Mouse (Mus musculus): ENCODE data around the gene Atg4d. TPM values are rescaled to one million over a fixed set of nuclear protein-coding genes. Genes with fewer than 3 reads are reported as not detected.
"Not testable (repeated sequence)": the region's sequence is repeated elsewhere in the genome, so short reads cannot be mapped to it uniquely, and the experiment has no call there.

Gene Atg4d
- polyA plus RNA-seq, 1 experiment from 2014 or later, result 33.6 TPM

- H3K9me3 ChIP-seq, result no peaks in the 10 kb centered on the region
- H3K4me3 ChIP-seq, result no peak overlapping the region
- H3K9ac ChIP-seq, result no peak overlapping the region
- WGBS, result 68% methylated on average over 2 of the region's 2 CpGs
- H3K4me2 ChIP-seq (replicated peaks), result no peak overlapping the region
- peaks cover 5% of the 10 kb centered on the region; the same call in 1 of the 2 replicates for H3K36me3 ChIP-seq
- no peaks in the 10 kb centered on the region for H3K27me3 ChIP-seq
- no peak overlapping the region for H3K27ac ChIP-seq
- peaks cover 17% of the 10 kb centered on the region for H3K4me1 ChIP-seq
- ATAC-seq (ENCODE audit: insufficient number of reproducible peaks, insufficient read depth, low FRiP score, low TSS enrichment), result no peak
Measured at GRCm38 (mm10) chr9:21261831-21262230, 3.3 kb upstream of the Atg4d start.

- Histone ChIP-seq H3K27ac (peak overlapping the region; percentile 77), H3K4me3 (peak overlapping the region; percentile 80), H3K9me3 (no peaks in the 10 kb centered on the region), H3K27me3 (no peaks in the 10 kb centered on the region), H3K9ac (peak overlapping the region; percentile 81; the same call in 1 of the 2 replicates), H3K4me1 (peaks cover 19% of the 10 kb centered on the region), H3K4me2 (replicated peaks) (peak overlapping the region; percentile 82), H3K36me3 (peaks cover 26% of the 10 kb centered on the region)
- 15% methylated on average over 17 of the region's 17 CpGs for WGBS
- peak; percentile 42 for ATAC-seq (ENCODE audit: insufficient number of reproducible peaks, insufficient read depth, low FRiP score, low TSS enrichment)
Measured at GRCm38 (mm10) chr9:21264272-21264999, 657 bp upstream of the Atg4d start.

GRCm38 (mm10) chr9:21265611-21266010 is 518 bp downstream of the Atg4d start:
- 0 out of 2 replicates have a peak, but pooled peaks have one; percentile 9 for ATAC-seq (ENCODE audit: insufficient number of reproducible peaks, insufficient read depth, low FRiP score, low TSS enrichment)
- no peak overlapping the region for H3K27ac ChIP-seq
- no peaks in the 10 kb centered on the region for H3K27me3 ChIP-seq
- no peaks in the 10 kb centered on the region for H3K9me3 ChIP-seq
- peaks cover 36% of the 10 kb centered on the region for H3K36me3 ChIP-seq
- peak overlapping the region; percentile 81 for H3K9ac ChIP-seq
- WGBS, result 5% methylated on average over 11 of the region's 11 CpGs
- H3K4me2 ChIP-seq (replicated peaks), result peak overlapping the region; percentile 82
- peaks cover 19% of the 10 kb centered on the region for H3K4me1 ChIP-seq
- H3K4me3 ChIP-seq, result peak overlapping the region; percentile 80

GRCm38 (mm10) chr9:21266889-21267288 is 1.8 kb downstream of the Atg4d start:
- ATAC-seq (ENCODE audit: insufficient number of reproducible peaks, insufficient read depth, low FRiP score, low TSS enrichment), result no peak
- Histone ChIP-seq H3K4me3 (no peak overlapping the region), H3K27me3 (no peaks in the 10 kb centered on the region), H3K36me3 (peaks cover 49% of the 10 kb centered on the region), H3K9ac (no peak overlapping the region), H3K4me2 (replicated peaks) (no peak overlapping the region), H3K27ac (no peak overlapping the region), H3K9me3 (no peaks in the 10 kb centered on the region), H3K4me1 (peaks cover 19% of the 10 kb centered on the region)
- 89% methylated on average over 5 of the region's 5 CpGs for WGBS

GRCm38 (mm10) chr9:21268305-21268704 is 3.2 kb downstream of the Atg4d start:
- Histone ChIP-seq H3K36me3 (peaks cover 61% of the 10 kb centered on the region), H3K4me3 (no peak overlapping the region), H3K27ac (no peak overlapping the region), H3K9ac (no peak overlapping the region), H3K27me3 (no peaks in the 10 kb centered on the region), H3K4me1 (peaks cover 19% of the 10 kb centered on the region), H3K9me3 (no peaks in the 10 kb centered on the region), H3K4me2 (replicated peaks) (no peak overlapping the region)
- 95% methylated on average over 16 of the region's 16 CpGs for WGBS
- ATAC-seq (ENCODE audit: insufficient number of reproducible peaks, insufficient read depth, low FRiP score, low TSS enrichment), result no peak

- H3K4me3 ChIP-seq; H3K9me3 ChIP-seq; H3K27ac ChIP-seq; H3K9ac ChIP-seq; ATAC-seq (ENCODE audit: insufficient number of reproducible peaks, insufficient read depth, low FRiP score, low TSS enrichment); H3K4me2 ChIP-seq (replicated peaks); H3K27me3 ChIP-seq: not testable (repeated sequence)
- peaks cover 74% of the 10 kb centered on the region for H3K36me3 ChIP-seq
- WGBS, result 78% methylated on average over 5 of the region's 5 CpGs
- peaks cover 15% of the 10 kb centered on the region for H3K4me1 ChIP-seq
Measured at GRCm38 (mm10) chr9:21269590-21269989, 4.5 kb downstream of the Atg4d start.

GRCm38 (mm10) chr9:21272391-21272790 is 7.3 kb downstream of the Atg4d start:
- Histone ChIP-seq H3K9me3 (no peaks in the 10 kb centered on the region), H3K36me3 (peaks cover 92% of the 10 kb centered on the region), H3K27ac (no peak overlapping the region), H3K4me1 (no peaks in the 10 kb centered on the region), H3K9ac (no peak overlapping the region), H3K4me3 (no peak overlapping the region), H3K4me2 (replicated peaks) (no peak overlapping the region), H3K27me3 (no peaks in the 10 kb centered on the region)
- ATAC-seq (ENCODE audit: insufficient number of reproducible peaks, insufficient read depth, low FRiP score, low TSS enrichment), result no peak
- WGBS, result 91% methylated on average over 9 of the region's 9 CpGs

- H3K9me3 ChIP-seq, result no peaks in the 10 kb centered on the region
- H3K27me3 ChIP-seq, result no peaks in the 10 kb centered on the region
- 85% methylated on average over 8 of the region's 8 CpGs for WGBS
- H3K4me1 ChIP-seq, result no peaks in the 10 kb centered on the region
- no peak overlapping the region for H3K4me2 ChIP-seq (replicated peaks)
- H3K36me3 ChIP-seq, result peaks cover 95% of the 10 kb centered on the region
- no peak overlapping the region for H3K4me3 ChIP-seq
- H3K9ac ChIP-seq, result no peak overlapping the region
- H3K27ac ChIP-seq, result no peak overlapping the region
- ATAC-seq (ENCODE audit: insufficient number of reproducible peaks, insufficient read depth, low FRiP score, low TSS enrichment), result no peak
Measured at GRCm38 (mm10) chr9:21273094-21273493, 8.0 kb downstream of the Atg4d start.

- no peak for ATAC-seq (ENCODE audit: insufficient number of reproducible peaks, insufficient read depth, low FRiP score, low TSS enrichment)
- H3K36me3 ChIP-seq, result peaks cover 91% of the 10 kb centered on the region
- no peaks in the 10 kb centered on the region for H3K27me3 ChIP-seq
- H3K9me3 ChIP-seq, result no peaks in the 10 kb centered on the region
- 81% methylated on average over 7 of the region's 7 CpGs for WGBS
- H3K9ac ChIP-seq, result no peak overlapping the region
- H3K27ac ChIP-seq, result no peak overlapping the region
- H3K4me3 ChIP-seq, result no peak overlapping the region
- H3K4me2 ChIP-seq (replicated peaks), result no peak overlapping the region
- H3K4me1 ChIP-seq, result no peaks in the 10 kb centered on the region
Measured at GRCm38 (mm10) chr9:21273520-21274228, 8.6 kb downstream of the Atg4d start.

GRCm38 (mm10) chr9:21274336-21274735 is 9.2 kb downstream of the Atg4d start:
- ATAC-seq (ENCODE audit: insufficient number of reproducible peaks, insufficient read depth, low FRiP score, low TSS enrichment), result no peak
- no peak overlapping the region for H3K4me3 ChIP-seq
- no peaks in the 10 kb centered on the region for H3K4me1 ChIP-seq
- H3K27ac ChIP-seq, result no peak overlapping the region
- H3K9ac ChIP-seq, result no peak overlapping the region
- no peaks in the 10 kb centered on the region for H3K27me3 ChIP-seq
- H3K4me2 ChIP-seq (replicated peaks), result no peak overlapping the region
- peaks cover 90% of the 10 kb centered on the region for H3K36me3 ChIP-seq
- 95% methylated on average over 3 of the region's 3 CpGs for WGBS
- no peaks in the 10 kb centered on the region for H3K9me3 ChIP-seq

- no peak overlapping the region for H3K4me2 ChIP-seq (replicated peaks)
- no peak for ATAC-seq (ENCODE audit: insufficient number of reproducible peaks, insufficient read depth, low FRiP score, low TSS enrichment)
- 87% methylated on average over 7 of the region's 7 CpGs for WGBS
- H3K4me3 ChIP-seq, result no peak overlapping the region
- no peak overlapping the region for H3K27ac ChIP-seq
- no peaks in the 10 kb centered on the region for H3K9me3 ChIP-seq
- peaks cover 92% of the 10 kb centered on the region for H3K36me3 ChIP-seq
- H3K27me3 ChIP-seq, result no peaks in the 10 kb centered on the region
- no peaks in the 10 kb centered on the region for H3K4me1 ChIP-seq
- no peak overlapping the region for H3K9ac ChIP-seq
Measured at GRCm38 (mm10) chr9:21275013-21275710, 10.1 kb downstream of the Atg4d start.

All from embryonic facial prominence, embryonic 12.5 days (tissue).